Mouse (Mus musculus) regulatory T cell (primary cell): ENCODE results near the gene Tmem59.

Source experiments
- in situ Hi-C: fragments of 300-600 bp; cut with MboI, MseI; formaldehyde crosslinking; loops from one replicate; pipeline ENCODE4 v1.15.1; 2025; ENCODE audit warnings: high pct_unique_total_duplicates

The Tmem59 gene

GRCm38 (mm10) chr4:107232219-107232618 lies 54.0 kb downstream of the Tmem59 start:
- in situ Hi-C loops: no loop called here

GRCm38 (mm10) chr4:107238253-107238652 lies 60.1 kb downstream of the Tmem59 start:
- in situ Hi-C loops: no loop called here

GRCm38 (mm10) chr4:107240196-107240595 lies 62.0 kb downstream of the Tmem59 start:
- in situ Hi-C loops: no loop called here

GRCm38 (mm10) chr4:107243365-107244333 lies 65.5 kb downstream of the Tmem59 start:
- in situ Hi-C loops: no loop called here

- in situ Hi-C loops: no loop called here
Observed at GRCm38 (mm10) chr4:107245368-107245767, 67.2 kb downstream of the Tmem59 start.

- in situ Hi-C loops: no loop called here
Observed at GRCm38 (mm10) chr4:107246040-107246439, 67.8 kb downstream of the Tmem59 start.

- in situ Hi-C loops: no loop called here
Observed at GRCm38 (mm10) chr4:107247110-107247509, 68.9 kb downstream of the Tmem59 start.

- in situ Hi-C loops: no loop called here
Observed at GRCm38 (mm10) chr4:107248061-107248460, 69.9 kb downstream of the Tmem59 start.

- in situ Hi-C loops: no loop called here
Observed at GRCm38 (mm10) chr4:107249471-107249870, 71.3 kb downstream of the Tmem59 start.

- in situ Hi-C loops: loop anchor here (25.0 kb wide), 1 partner anchor 1737 kb away; no protein-coding TSS in a partner anchor
Observed at GRCm38 (mm10) chr4:107250494-107250893, 72.3 kb downstream of the Tmem59 start.
